Mouse (Mus musculus) cerebellum, adult 2 months (tissue): Measurements from ENCODE around the gene Wdfy1.

Experiments used
- CTCF ChIP-seq: fragments of 200-500 bp; IDR thresholded peaks from 2 replicates; pipeline ENCODE4 v1.5.1; 2011; ENCODE audit warnings: low read depth, mild to moderate bottlenecking, control low read depth, low read length, moderate library complexity, borderline replicate concordance; ENCODE audit not compliant: insufficient read depth
- POLR2A ChIP-seq: fragments of 200-500 bp; IDR thresholded peaks from 2 replicates; pipeline ENCODE4 v1.6.1; 2011; ENCODE audit warnings: low read length, control low read depth, borderline replicate concordance; ENCODE audit not compliant: insufficient read depth

DNA sequence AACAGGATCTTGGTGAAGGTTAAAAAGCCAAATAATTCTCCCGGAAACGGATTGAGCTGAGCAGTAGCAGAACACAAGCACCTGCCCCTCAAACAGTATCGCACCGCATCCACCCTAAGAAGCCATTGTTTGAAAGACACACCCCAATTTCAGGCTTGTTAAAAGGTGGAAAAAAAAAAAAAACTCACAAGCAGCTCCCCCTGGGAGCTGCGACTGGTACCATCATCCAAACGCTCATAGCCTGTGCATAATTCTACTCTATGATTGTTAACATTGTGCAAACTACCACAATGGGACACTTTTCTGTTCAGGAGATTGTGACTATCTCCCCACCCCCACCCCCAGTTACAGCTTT is 14.0 kb downstream of the Wdfy1 start:
- TF ChIP-seq POLR2A: no peak
- TF ChIP-seq CTCF: no peak
